Mouse (Mus musculus) forebrain, embryonic 15.5 days (tissue): ENCODE measurements at regions not wholly inside any gene's neighbourhood (a gene's known extent, or its start where the extent isn't known, plus 50 kb on each side); places are given as distances from the start of the nearest gene placed in this dataset.
A peak's percentile ranks its signal among the peaks of the same experiment; 100 is the strongest.

ENCODE experiments used
- ATAC-seq: fragments of 200-750 bp; cut with Nextera tagmentation; replicated peaks from 2 replicates; pipeline ENCODE4 v1.8.0; 2017; ENCODE audit warnings: mild to moderate bottlenecking, moderate TSS enrichment, moderate library complexity
- H3K27ac ChIP-seq: fragments of 300-500 bp; sonication (generic); replicated peaks from 2 replicates; pipeline ENCODE4 v1.5.1; 2015; ENCODE audit warnings: mild to moderate bottlenecking, inconsistent platforms
- H3K27me3 ChIP-seq: fragments of 300-500 bp; sonication (generic); 2 replicates; pipeline ENCODE4 v1.6.1; 2015; ENCODE audit warnings: inconsistent platforms
- H3K36me3 ChIP-seq: fragments of 300-500 bp; sonication (generic); 2 replicates; pipeline ENCODE4 v1.6.1; 2015; ENCODE audit warnings: mild to moderate bottlenecking, inconsistent platforms
- H3K4me1 ChIP-seq: fragments of 300-500 bp; sonication (generic); 2 replicates; pipeline ENCODE4 v1.6.1; 2015; ENCODE audit warnings: inconsistent platforms
- H3K4me2 ChIP-seq: fragments of 300-500 bp; sonication (generic); replicated peaks from 2 replicates; pipeline ENCODE4 v1.6.1; 2015; ENCODE audit warnings: mild to moderate bottlenecking, inconsistent platforms
- H3K4me3 ChIP-seq: fragments of 300-500 bp; sonication (generic); 2 replicates; pipeline ENCODE4 v1.5.1; 2015; ENCODE audit warnings: mild to moderate bottlenecking, inconsistent platforms
- H3K9ac ChIP-seq: fragments of 300-500 bp; sonication (generic); replicated peaks from 2 replicates; pipeline ENCODE4 v1.6.1; 2015; ENCODE audit warnings: mild to moderate bottlenecking, inconsistent platforms
- H3K9me3 ChIP-seq: fragments of 300-500 bp; sonication (generic); 2 replicates; pipeline ENCODE4 v1.6.1; 2016; ENCODE audit warnings: inconsistent platforms
- WGBS: fragments of 180-500 bp; shearing (Covaris S2); methylation state at CpG from one replicate; pipeline ENCODE4 v1.1.7; 2015; ENCODE audit warnings: mixed read lengths; 5-methylcytosine and 5-hydroxymethylcytosine counted together

DNA sequence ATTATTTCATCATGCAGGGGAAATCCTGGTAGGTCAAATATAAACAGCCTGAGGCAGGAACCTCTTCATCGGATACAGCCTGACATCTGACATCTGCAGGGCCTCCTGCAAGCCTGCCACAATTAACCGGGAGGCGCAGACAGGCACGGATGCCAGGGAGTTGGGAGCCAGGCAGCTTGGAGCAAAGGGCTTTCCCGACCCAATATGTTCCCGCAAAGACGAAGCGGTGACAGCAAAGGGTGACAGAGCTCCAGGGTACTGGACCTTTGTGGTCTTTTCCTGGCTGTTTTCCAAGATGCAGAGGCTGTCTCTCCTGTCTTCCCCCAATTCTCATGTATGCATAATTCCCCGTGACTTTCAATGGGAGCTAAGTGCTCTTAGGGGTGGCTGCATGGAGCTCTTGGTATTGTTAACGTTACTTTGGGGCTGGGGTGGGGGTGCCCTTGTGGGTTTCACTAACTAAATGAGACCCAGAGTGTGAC lies 55.4 kb upstream of the Lhx8 start:
- 6% methylated on average over 10 of the region's 10 CpGs for WGBS
- no peak overlapping the region for H3K4me3 ChIP-seq
- H3K4me2 ChIP-seq: peak overlapping the region; percentile 22; the same call in 1 of the 2 replicates
- no peaks in the 10 kb centered on the region for H3K27me3 ChIP-seq
- H3K27ac ChIP-seq: peak overlapping the region; percentile 43
- no peak overlapping the region for H3K9ac ChIP-seq
- ATAC-seq: peak; percentile 85
- H3K4me1 ChIP-seq: peaks cover 24% of the 10 kb centered on the region
- H3K36me3 ChIP-seq: no peaks in the 10 kb centered on the region
- H3K9me3 ChIP-seq: no peaks in the 10 kb centered on the region

DNA sequence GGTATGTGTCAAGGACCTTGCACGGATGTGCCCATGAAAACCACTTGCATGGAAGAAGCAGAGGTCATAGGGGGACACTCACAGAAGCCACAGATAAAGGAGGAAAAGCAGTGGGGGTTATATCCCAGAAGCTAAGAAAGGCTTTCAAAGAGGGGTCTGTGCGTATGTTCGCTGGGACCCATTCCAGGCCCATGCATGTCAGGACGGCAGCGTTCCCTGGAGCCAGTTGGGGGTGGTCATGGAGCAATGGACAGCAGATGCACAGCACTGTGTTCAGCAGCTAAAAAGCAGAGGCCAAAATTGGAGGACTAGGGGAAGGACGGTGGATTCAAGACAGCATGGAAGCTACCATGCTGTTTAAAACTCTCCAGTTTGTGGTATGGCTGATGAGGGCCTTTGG lies 52.4 kb upstream of the Lhx8 start:
- no peak overlapping the region for H3K4me3 ChIP-seq
- no peaks in the 10 kb centered on the region for H3K36me3 ChIP-seq
- H3K9ac ChIP-seq: no peak overlapping the region
- no peak overlapping the region for H3K4me2 ChIP-seq
- 78% methylated on average over 6 of the region's 6 CpGs for WGBS
- no peaks in the 10 kb centered on the region for H3K27me3 ChIP-seq
- H3K27ac ChIP-seq: no peak overlapping the region
- H3K4me1 ChIP-seq: peaks cover 20% of the 10 kb centered on the region
- no peak for ATAC-seq
- no peaks in the 10 kb centered on the region for H3K9me3 ChIP-seq

GRCm38 (mm10) chr3:154381561-154381960 lies 51.1 kb upstream of the Lhx8 start:
- no peak overlapping the region; the same call in 1 of the 2 replicates for H3K27ac ChIP-seq
- no peaks in the 10 kb centered on the region for H3K9me3 ChIP-seq
- ATAC-seq: no peak
- no peak overlapping the region for H3K9ac ChIP-seq
- no peak overlapping the region for H3K4me2 ChIP-seq
- H3K4me3 ChIP-seq: no peak overlapping the region
- WGBS: 12% methylated on average over 5 of the region's 5 CpGs
- no peaks in the 10 kb centered on the region for H3K27me3 ChIP-seq
- no peaks in the 10 kb centered on the region for H3K36me3 ChIP-seq
- peaks cover 15% of the 10 kb centered on the region for H3K4me1 ChIP-seq
